Mouse (Mus musculus) heart, postnatal 36 days (tissue): ENCODE results near the gene Vps33b. TPM values are rescaled to one million over a fixed set of nuclear protein-coding genes. Genes with fewer than 3 reads are reported as not detected.

ENCODE experiments used
- DNase-seq, 2 experiments: peaks; one replicate each; pipeline ENCODE4 v3.0.0; 2021 to 2022
- intact Hi-C: fragments of 180-260 bp; cut with DNase I; formaldehyde crosslinking; loops from one replicate; pipeline ENCODE4 v1.15.1; 2025
- total RNA-seq, 2 experiments: library from RNA; stranded (reverse); gene quantifications; 2 replicates each; pipeline ENCODE4 v1.2.3; 2021

The Vps33b gene
- total RNA-seq, 2 experiments from 2014 or later: 6.2 to 7.2 TPM

DNA sequence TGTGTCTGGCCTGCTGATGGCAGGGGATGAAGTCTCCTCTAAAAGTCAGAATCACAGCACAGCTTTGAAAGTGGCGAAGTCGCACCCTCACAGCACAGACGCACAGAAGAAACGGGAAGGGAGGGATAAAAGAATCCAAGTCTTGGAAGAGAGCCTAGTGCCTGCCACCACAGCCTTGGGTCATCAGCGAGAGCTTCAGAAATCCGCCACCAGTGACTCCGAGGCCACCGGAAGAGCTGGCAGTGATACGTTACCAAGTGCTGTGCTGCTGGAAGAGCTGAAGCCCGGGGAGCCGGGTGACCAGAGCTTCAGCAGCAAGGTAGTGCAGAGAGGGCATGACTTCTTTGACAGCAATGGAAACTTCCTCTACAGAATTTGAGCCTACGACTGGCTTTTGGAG, 4.8 kb upstream of the Vps33b start:
- intact Hi-C loops: loop anchor here (10.0 kb wide), 1 partner anchor 330 kb away; the partner anchor contains the start of gene Arpin
- no peak for DNase-seq

DNA sequence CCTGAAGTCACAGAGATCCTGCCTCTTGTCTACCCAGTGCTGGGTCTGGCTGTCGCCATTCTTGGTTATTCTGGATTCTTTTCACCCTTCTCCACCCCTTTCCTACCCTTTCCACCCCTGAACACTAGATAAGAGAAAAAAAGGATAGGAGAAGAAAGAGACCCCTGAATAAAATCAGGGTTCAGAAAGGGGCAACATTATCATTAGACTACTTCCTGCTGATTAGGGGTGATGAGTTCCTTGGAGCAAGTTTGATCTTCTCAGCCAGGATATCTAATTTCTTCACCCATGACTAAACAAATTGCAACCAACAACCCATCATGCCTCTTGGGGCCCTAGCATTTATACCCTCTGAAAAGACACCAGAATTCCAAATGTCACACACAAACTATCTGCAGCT, 1.7 kb upstream of the Vps33b start:
- DNase-seq: no peak
- intact Hi-C loops: loop anchor here (2.0 to 10.0 kb wide), 2 partner anchors 57 to 333 kb away; partner anchors contain the start of genes Arpin and Rccd1

DNA sequence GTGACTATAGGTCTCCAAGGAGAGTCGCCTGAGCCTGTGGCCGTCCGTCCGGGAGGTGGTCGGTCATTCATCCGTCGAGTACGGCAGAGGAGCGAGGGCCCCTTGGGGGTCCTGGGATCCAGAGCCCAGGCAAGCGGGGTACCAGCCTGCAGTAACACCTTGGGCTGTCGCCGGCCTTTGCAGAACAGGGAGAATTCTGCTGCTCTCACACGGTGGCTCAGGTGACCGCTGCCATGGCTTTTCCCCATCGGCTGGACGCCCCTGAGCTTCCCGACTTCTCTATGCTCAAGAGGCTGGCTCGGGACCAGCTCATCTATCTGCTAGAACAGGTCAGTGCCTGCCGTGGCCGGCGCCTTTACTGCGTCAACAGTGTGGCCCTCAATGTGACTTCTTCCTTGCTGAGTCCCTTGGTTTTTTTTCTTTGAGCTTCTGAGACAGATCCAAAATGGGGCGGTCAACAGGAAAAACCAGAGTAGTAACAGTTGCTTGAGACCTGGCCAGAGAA, 354 bp downstream of the Vps33b start:
- intact Hi-C loops: loop anchor here (2.0 to 10.0 kb wide), 2 partner anchors 55 to 335 kb away; partner anchors contain the start of genes Arpin and Rccd1
- no peak for DNase-seq

GRCm38 (mm10) chr7:80273456-80273855, 4.0 kb downstream of the Vps33b start:
- intact Hi-C loops: no loop called here
- no peak for DNase-seq

DNA sequence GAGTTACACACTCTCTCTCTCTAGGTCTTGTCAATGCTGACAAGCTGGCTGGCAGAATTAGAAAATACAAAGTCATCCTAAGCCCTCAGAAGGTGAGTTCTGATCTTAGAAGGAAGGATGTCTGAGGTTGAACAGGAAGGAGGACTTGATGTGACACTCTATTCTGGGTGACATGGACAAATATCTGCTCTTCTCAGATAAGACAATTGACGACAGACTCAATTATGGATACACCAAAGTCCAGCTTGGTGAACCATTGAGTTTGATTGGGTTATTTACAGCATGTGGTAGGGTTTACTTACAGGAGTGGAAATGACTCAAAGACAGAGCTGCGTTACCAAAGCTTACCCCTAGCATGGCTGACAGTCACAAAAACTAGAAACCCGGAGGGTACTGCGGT, 6.9 kb downstream of the Vps33b start:
- intact Hi-C loops: no loop called here
- no peak for DNase-seq

DNA sequence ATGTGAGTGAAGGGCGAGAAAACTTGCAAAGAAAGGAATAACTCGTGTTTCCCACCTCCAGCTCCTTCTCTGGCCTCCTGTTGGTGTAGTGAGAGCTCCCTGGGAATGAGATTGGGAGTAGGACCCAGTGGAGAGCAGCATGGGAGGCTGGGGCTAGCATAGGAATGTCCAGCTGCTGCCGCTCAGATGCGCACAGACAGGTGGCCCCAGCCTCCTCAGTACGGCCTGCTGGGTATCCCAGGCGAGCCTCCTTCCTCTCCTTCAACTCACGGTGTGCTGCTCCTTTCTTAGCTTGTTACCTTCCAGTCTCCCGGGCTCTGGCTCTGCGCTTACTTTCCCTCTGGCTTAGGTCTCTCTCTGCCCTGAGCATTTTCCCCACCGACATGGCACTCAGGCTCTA, 10.6 kb downstream of the Vps33b start:
- intact Hi-C loops: no loop called here
- no peak for DNase-seq

GRCm38 (mm10) chr7:80280998-80281397, 11.5 kb downstream of the Vps33b start:
- intact Hi-C loops: no loop called here
- DNase-seq: no peak

GRCm38 (mm10) chr7:80281646-80282045, 12.2 kb downstream of the Vps33b start:
- no peak for DNase-seq
- intact Hi-C loops: no loop called here

GRCm38 (mm10) chr7:80283226-80283918, 13.9 kb downstream of the Vps33b start:
- DNase-seq: no peak
- intact Hi-C loops: no loop called here

DNA sequence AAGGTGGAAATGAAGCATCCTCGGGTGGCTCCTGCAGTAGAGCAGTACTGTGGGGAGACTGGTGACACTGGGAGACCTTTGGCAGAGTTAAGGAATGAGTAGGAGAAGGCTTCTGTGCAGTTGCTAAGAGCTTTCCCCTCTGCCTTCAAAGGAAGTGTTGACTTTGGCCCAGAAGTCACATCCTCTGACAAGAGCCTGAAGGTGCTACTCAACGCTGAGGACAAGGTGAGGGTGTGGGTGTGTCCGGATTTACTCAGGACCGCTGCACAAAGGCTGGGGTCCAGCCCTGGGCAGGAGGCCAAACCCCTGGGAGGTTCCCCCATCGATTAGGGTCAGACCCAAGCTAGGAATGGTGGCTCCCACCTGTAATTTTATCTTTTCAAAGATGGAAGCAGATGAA, 14.9 kb downstream of the Vps33b start:
- intact Hi-C loops: no loop called here
- no peak for DNase-seq

GRCm38 (mm10) chr7:80285725-80286124, 16.3 kb downstream of the Vps33b start:
- intact Hi-C loops: no loop called here
- DNase-seq: no peak

DNA sequence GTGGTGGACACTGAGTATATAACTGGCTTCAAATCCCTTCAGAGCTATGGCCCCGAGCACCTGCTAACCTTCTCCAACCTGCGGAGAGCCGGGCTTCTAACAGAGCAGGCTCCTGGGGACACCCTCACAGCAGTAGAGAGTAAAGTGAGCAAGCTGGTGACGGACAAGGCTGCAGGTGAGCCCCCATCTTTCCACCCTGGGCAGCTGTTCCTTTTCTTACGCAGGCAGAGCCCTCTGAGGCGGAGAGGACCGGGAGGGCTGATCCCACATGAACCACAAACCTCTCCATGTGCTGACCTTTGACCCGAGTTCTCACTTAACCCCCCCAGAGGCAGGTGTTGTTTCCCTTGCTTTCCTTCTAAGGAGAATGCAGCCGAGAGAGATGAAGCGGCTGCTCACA, 18.3 kb downstream of the Vps33b start:
- intact Hi-C loops: no loop called here
- DNase-seq: no peak

GRCm38 (mm10) chr7:80294062-80294763, 24.8 kb downstream of the Vps33b start, which contains the start of gene Prc1:
TSS of gene Prc1 (plus strand) at chr7:80294450.
- peak; percentile 99 for DNase-seq
- intact Hi-C loops: no loop called here

DNA sequence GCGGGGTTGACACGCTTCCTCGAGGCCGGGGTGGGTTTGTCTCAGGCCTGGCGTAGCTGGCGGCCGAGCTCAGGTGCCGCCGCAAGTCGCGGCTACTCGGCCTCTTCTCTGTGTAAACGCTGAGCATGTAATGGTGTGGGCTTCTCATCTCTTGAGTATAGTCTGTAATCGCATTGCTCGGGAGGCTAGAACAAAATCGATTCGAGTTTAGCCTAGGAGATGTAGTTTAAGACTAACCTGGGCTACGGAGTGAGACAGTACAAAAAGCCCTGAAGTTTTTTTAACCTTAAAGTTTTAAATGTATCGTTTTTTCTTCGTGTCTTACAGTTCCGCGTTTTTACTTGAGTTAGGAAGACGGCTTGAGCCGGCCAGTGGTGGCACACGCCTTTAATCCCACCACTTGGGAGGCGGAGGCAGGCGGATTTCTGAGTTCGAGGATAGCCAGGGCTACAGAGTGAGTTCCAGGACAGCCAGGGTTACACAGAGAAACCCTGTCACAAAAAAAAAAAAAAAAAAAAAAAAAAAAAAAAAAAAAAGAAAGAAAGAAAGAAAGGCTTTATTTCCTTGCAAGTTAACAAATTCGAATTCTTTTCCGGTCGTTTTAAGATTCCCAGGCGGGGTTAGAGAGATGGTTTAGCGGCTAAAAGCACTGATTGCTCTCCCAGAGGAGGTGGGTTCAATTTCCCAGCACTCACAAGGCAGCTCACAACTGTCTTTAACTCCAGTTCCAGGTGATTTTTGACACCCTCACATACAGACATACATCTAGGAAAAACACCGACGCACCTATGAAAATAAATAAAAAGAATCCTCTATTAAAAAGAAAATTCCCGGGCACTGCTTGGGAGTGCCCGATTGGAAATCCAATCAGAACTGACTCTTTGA, 25.6 kb downstream of the Vps33b start:
- intact Hi-C loops: no loop called here
- DNase-seq: no peak

- intact Hi-C loops: no loop called here
- DNase-seq: no peak
Observed at GRCm38 (mm10) chr7:80296462-80296861, 27.0 kb downstream of the Vps33b start.

GRCm38 (mm10) chr7:80297041-80297440, 27.6 kb downstream of the Vps33b start:
- intact Hi-C loops: no loop called here
- DNase-seq: no peak

GRCm38 (mm10) chr7:80298754-80299153, 29.3 kb downstream of the Vps33b start:
- intact Hi-C loops: no loop called here
- DNase-seq: no peak

DNA sequence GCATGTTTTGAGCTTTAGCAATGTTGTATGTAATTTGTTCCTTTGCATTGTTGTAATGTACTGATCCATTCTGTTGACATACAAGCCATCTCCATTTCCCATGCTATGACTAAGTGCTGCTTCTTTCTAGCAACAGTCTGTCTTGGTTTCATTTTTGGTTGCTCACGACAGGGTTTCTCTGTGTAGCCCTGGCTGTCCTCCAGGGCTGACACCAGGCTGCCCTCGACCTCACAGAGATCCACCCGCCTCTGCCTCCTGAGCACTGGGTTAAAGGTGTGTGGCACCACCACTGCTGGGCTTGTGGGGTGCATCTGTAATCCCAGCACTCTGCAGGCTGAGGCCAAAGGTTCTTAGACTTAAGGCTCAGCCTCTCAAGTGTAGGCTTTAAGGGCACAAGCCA, 30.1 kb downstream of the Vps33b start:
- no peak for DNase-seq
- intact Hi-C loops: no loop called here

GRCm38 (mm10) chr7:80301522-80301921, 32.1 kb downstream of the Vps33b start:
- DNase-seq: no peak
- intact Hi-C loops: no loop called here

DNA sequence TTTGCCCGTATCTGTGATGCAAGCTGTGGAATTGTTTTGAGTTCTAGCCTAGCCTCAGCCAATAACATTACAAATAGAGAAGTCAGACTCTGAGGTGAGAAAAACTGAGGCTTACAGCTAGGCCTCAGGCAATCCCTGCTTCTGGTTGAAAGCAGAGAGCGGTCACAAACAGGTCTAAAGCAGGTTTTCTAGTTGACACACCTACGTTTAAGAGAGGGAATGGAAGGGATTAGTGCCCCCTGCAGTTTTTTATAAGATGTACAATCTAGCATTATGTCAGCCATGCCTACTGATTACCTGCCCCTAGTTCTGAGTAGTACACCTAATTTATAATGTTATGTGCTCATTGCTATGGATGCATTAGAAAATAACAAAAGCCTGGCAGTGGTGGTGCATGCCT, 38.3 kb downstream of the Vps33b start:
- intact Hi-C loops: no loop called here
- no peak for DNase-seq

- no peak for DNase-seq
- intact Hi-C loops: no loop called here
Observed at GRCm38 (mm10) chr7:80310771-80311170, 41.3 kb downstream of the Vps33b start.
